Mouse (Mus musculus) activated CD4-positive, CD25-positive, alpha-beta regulatory T cell, adult 4 months (primary cell): ENCODE measurements around the gene Ms4a14. TPM values are rescaled to one million over a fixed set of nuclear protein-coding genes. Genes with fewer than 3 reads are reported as not detected.
"Not testable (repeated sequence)": the region's sequence is repeated elsewhere in the genome, so short reads cannot be mapped to it uniquely, and the experiment has no call there.

Source experiments
- ATAC-seq: one replicate; pipeline ENCODE4 v1.8.0; 2017
- polyA plus RNA-seq, 2 experiments: library from polyadenylated mRNA; unstranded; fragments of 100-300 nt; shearing (Covaris generic); gene quantifications; one replicate each; pipeline ENCODE4 v1.2.1; 2017

The Ms4a14 gene
- polyA plus RNA-seq, result not detected

DNA sequence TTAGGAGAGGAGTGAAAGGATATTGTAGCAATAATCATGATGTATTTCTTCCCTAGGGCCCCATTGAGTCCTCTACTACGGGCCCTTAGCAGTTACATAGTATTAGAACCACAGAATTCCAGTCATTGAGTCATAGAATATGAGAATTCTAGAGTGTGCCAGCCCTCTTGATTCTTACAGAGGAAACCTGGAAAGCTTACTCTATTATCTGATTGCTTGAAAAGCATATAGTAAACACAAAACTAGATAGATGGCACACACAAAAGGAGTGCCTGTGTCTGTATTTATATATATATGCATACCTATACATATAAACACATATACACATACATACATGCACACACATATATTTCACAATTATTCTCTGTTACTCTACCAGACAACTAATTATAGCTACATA lies at the start of gene Ms4a14:
Gene Ms4a14 (minus strand): TSS at position 101 of the 400 bp plus-strand sequence.
- ATAC-seq, result no peak

DNA sequence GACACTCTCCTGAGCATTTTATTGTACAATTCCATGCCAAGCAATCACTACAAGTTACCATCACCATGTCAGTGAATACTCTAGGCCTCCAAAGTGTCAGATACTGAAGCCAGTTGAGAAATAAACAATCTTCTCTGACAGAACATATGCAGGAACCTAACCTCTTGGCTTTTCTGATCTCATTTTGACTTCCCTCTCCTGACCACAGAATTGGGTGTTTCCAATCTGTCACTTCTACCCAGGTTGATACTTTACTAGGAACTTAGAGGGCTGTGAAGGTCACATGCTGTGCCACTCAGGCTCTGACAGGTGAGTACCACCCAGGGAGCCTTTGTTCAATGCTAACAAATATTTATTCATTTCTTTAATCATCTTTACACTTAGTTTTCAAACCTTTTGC lies 47.7 kb upstream of the Ms4a14 start:
- ATAC-seq, result peak; percentile 75

DNA sequence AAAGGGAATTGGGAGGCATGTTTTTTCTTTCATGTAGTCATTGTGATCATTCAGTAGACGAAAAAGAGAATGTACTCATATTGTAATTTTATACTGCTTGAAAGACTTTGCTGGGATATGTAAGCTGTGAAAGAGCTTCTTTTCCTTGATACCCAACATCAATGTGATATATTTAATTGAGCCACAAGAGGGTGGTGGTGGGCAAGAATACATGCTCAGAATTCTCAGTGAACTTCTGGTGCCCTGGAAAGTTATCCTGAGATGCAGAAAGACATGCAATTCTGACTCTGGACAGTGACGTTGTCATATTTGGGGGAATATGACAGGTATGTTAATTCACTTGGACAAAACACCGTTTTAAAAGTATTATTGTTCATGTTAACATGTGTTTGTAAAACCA lies 45.9 kb upstream of the Ms4a14 start:
- no peak for ATAC-seq

DNA sequence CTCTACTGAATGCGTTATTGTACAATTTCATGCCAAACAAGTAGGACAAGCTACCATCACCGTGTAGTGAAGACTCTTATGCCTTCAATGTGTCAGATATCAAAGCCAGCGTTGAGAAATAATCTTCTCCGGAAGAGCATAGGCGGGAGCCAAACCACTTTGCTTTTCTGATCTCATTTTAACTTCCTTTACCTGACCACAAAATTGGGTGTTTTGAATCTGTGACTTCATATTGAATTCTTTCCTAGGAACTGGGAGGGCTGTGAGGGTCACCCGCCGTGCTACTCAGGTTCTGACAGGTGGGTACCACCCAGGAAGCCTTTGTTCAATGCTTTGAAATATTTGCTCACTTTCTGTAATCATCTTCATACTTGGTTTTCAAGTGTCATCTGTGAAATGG lies 41.5 kb upstream of the Ms4a14 start:
- peak; percentile 82 for ATAC-seq

DNA sequence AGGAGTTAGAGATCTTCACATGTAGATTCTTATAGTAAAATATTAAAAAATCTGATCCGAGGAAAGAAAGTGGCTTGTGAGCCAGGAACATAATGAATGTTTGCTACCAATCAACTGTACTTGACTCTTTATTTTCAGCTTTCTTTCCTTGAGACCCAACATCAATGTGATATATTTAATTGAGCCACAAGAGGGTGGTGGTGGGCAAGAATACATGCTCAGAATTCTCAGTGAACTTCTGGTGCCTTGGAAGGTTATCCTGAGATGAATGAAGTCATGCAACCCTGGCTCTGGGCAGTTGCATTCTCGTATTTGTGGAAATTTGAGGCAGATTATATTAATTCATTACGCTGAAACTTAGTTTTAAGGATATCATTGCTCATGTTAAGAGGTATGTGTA lies 37.6 kb upstream of the Ms4a14 start:
- ATAC-seq, result no peak

DNA sequence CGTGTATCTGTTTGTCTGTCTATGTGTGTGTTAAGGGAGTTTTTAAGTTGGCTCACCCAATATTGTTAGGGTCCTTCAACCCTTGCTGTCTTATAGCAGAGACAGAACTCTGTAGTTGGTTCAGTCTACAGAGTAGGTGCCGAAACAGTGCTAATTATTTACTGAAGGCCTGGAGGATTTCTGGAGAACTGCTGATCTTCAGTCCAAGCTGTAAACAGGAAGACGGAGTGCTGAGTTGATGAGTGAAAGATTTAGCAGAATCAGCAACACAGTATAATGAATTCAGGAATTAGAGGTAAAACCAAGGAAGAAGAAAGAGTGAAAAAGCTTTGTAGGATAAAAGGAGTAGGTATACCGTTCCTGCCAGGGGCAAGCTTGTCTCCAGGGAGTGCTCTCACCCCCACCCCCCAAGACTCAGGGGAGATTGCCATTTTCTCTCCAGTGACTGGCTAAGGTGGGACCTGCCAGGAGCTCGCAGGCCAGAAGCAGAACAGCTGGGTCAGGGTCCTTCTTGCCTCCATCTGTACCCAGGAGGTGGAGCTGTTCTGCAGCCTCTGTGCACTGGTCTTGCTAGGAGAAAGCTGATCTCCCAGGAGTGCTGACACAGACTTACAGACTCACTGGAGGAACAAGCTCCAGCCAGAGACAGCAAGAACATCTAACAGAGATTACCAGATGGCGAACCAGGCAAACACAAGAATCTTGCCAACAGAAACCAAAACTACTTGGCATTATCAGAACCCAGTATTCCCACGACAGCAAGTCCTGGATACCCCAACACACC lies 35.6 kb upstream of the Ms4a14 start:
- no peak for ATAC-seq

DNA sequence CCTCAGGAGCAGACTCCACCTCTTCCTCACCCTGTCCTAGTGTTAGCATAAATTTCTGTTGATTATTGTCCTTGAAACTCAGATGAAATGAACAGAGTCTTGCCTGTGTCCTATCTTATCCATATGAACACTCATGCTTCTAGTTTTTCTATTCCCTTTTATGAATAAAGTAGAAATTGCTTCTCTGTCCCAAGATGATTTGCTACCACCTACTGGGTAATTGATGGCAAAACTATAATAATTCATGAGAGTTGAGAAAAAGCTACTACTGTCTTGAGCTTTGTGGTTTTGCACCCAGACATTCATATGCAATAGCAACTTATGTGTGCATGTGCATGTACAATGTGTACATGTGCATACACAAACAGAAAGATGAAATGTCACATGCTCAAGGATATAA lies 29.7 kb upstream of the Ms4a14 start:
- ATAC-seq, result no peak

DNA sequence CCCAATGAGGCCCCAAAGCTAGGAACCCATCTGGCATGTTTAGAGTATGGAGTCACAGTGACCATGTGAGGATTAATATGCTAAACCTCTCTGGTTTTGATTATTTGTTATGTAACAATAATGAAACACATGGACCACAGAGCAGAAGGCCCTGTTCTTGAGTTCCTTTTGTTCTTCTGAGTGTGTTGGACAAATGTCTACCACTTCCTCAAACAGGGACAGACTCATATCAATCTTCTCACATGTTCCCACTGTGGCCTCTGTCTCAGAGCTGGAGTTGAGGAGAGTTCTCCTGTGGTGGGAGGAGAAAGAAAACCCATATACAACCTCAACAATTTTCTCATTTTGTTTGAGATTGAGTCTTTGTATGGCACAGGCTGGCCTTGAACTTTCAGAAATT lies 28.9 kb upstream of the Ms4a14 start:
- no peak for ATAC-seq

DNA sequence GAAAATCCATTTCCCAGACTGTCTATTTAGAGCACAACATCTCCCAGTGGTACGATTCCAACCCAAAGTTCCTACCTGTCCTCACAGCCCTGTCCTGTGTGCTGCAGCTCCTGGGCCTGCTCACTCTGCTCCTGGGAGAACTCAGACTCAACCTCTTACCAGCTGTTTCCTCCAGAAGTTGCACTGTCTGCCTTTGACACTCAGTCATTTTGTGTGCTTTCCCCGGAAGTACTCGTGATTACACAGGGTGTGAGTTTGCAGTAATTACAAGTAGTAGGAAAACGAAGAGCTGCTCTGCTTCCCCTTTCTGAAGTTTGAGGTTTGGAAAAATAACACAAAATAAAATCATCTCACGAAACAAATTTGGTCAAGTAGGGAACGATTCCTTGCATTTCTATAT lies 21.7 kb upstream of the Ms4a14 start, which contains the start of gene Ms4a7:
Gene Ms4a7 (minus strand): TSS at position 215 of the 400 bp plus-strand sequence.
- no peak for ATAC-seq

DNA sequence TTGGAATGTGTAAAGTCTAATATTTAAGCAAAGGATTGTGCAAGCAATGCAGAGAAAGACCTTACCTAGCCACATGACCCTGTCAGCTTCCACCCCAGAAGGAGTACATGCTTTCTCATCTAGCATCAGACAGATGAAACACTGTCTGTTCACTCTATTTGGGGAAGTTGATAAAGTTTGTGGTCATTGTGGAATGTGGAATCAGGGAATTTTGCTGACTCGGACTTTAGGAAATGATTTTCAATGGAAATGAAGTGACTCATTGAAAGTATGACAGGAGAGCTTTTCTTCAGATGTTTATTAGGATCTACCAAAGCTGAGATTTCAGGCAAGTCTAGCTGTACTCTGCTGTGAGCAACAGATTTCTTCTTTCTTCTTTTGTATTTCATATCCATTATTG lies 6.9 kb upstream of the Ms4a14 start:
- ATAC-seq, result no peak

DNA sequence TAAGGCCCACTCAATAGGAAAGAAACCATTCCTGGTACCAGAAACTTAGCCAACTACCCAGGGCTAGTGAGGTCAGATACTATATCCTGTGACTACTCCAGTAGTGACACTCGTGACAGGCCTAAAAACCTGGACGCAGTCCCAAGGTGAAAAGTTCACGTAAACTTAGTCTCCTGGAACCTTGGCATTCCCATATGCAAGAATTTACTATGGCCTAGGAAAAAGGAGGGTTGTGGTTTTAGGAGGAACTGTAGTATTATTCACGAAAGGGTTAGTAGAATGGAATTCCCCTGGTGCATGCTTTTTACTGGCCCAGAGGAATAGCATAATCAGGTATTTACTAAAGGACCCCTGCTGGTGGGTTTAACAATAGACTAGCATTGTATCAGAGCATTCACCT lies 2.5 kb upstream of the Ms4a14 start:
- no peak for ATAC-seq

DNA sequence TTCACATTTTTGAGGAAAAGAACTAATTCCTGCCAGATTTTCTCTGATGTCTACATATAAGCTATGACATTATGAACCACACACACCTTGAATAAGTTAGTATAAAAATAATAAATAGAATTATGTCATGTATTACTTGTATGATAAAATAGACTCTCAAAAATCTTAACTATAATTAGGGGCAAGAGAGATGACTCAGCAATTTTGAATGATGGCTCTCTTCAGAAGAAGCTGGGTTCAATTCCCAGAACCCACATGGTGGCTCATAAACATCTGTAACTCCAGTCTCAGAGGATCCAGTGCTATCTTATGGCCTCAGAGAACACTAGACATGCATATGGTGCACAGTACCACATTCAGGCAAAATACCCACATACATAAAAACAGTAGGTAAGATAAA lies 5.4 kb downstream of the Ms4a14 start:
- ATAC-seq, result no peak

DNA sequence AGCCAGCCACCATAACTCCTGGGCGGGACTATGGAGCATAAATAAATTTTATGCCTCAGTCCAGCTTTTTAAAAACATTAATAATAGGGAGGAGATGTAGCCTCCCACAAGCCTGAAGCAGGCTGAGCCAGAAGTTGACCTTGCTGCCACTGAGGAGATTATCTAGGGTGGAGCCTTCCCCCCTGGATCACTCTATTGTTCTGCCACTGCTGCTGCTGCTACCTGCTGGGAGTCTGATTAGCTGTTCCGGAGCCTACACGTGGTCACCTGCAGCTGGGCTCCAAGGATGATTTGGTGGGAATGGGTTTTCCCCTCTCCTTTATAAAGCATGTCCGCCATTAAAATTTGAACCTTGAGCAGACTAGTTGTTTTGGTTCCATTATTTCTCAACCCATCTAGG lies 14.7 kb downstream of the Ms4a14 start:
- ATAC-seq, result not testable (repeated sequence)

DNA sequence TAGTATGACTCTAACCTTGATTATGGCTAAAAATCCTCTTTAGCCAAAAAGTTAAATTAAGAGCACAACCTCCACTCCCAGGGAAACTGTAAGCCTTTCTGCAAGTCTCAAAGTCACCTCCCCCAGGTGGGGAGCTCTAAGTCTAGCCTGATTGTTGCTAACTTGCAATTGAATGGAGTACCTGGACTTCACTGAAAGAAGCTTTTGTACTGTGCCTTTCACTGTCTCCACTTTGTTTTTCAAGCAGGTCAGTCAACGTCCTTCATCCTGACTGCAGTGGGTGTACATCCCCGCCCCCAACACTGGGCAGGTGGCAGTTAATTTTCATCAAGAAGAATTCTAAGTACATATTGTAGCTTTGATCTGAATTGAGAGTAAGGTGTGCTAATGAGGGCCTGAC lies 15.3 kb downstream of the Ms4a14 start:
- no peak for ATAC-seq

DNA sequence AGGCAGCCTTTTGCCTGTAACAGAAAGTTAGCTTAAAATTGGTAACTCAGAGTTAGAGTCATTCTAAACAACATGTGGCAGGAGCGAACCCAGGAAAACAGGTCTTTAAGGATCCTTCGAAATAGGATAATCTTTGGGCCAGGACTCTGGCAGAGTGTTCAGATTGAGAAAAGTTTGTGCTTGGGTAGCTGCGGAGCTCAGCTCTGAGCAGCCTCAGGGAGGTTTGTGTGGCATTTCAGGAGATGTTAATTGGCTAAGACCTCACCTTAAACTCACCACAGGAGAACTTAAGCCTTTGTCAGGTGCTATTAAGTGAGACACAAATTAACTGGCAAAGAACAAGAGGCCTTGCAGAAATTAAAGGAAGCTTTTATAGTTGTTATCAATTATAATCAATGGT lies 20.6 kb downstream of the Ms4a14 start:
- ATAC-seq, result not testable (repeated sequence)

DNA sequence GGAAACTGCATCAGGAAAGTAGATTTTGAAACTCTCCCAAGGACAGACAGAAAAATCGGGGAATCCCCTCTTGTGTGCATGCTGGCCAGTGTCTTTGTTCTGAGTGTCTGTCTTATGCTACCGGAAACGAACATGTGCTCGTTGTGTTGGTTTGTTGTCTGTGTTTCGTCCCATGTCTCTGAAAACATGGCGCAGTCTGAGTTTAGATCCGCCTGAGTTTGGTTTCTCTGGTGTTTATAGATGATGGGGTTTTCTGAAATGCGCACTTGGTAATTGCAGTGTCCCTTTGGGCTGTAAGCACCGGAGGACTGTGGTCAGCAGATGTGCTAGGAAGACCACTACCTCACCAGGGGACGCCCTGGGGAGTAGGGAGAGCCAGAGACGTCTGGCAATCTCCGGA lies 21.3 kb downstream of the Ms4a14 start:
- ATAC-seq, result peak; percentile 32

DNA sequence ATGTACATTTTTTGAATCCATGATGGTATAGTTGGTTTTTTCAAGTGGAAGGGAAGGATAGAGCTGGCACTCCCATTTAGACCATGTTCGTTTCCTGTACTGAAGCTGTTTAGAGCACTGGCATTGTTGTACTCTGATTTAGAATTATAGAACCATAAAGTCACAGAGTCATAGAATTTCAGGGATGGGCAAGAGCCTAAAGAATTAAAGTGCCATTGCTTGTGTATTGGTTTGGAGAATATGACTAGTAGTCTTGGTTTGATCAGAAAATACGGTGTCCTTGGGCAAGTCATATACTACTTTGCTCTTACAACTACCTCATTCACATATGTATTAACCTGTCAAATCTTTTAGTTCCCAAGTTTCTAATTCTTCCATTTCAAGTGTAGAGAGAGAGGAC lies 30.5 kb downstream of the Ms4a14 start, which contains the start of gene Ms4a5:
Gene Ms4a5 (minus strand): TSS at position 101 of the 400 bp plus-strand sequence.
- ATAC-seq, result no peak

DNA sequence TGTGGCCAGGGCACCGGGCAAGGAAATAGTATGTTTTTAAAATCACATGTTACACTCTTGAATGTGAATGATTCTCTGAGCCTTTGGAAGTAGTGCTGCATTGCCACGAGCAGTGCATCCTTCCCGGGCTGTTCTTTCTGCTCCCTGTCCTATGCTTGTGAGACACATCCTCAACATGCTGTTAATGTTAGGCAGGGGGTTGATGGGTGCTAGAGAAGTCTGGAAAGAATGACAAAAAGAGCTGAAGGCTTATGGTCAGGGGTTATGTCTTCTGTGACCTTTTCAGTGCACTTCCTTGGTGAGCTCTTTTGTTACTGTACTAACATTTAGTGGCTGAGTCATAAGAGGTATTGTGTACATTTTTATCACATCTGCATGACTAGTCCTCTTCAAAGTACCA lies 34.0 kb downstream of the Ms4a14 start:
- no peak for ATAC-seq

DNA sequence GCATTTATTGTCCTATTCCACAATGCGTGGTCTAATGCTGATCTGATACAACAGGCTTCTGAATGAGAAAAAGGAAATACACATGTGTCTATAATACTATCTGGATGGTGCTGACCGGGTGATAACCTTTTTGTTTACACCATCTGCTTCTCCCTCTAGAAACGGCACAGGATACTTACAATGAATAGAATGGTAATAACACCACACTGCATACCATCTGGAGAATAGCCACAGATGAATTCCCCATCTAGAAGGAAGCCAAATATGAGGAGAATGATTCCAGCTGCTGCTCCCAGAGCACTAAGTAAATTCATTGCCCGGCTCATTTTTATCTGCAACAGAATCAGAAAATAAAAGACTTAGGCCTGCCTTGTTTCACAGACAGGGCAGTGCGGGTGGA lies 37.8 kb downstream of the Ms4a14 start:
- no peak for ATAC-seq

DNA sequence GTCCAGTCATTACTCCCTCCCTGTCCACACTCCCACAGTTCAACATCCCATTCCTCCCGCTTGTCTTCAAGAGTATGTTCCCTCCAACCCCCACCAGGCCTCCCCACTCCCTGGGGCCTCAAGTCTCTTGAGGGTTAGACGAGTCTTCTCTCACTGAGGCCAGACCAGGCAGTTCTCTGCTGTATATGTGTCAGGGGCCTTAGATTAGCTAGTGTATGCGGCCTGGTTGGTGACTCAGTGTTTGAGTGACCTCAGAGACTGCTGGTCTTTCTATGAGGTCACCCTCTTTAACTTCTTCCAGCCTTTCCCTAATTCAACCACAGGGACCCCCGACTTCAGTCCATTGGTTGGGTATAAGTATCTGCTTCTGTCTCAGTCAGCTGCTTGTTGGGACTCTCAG lies 47.3 kb downstream of the Ms4a14 start:
- no peak for ATAC-seq

DNA sequence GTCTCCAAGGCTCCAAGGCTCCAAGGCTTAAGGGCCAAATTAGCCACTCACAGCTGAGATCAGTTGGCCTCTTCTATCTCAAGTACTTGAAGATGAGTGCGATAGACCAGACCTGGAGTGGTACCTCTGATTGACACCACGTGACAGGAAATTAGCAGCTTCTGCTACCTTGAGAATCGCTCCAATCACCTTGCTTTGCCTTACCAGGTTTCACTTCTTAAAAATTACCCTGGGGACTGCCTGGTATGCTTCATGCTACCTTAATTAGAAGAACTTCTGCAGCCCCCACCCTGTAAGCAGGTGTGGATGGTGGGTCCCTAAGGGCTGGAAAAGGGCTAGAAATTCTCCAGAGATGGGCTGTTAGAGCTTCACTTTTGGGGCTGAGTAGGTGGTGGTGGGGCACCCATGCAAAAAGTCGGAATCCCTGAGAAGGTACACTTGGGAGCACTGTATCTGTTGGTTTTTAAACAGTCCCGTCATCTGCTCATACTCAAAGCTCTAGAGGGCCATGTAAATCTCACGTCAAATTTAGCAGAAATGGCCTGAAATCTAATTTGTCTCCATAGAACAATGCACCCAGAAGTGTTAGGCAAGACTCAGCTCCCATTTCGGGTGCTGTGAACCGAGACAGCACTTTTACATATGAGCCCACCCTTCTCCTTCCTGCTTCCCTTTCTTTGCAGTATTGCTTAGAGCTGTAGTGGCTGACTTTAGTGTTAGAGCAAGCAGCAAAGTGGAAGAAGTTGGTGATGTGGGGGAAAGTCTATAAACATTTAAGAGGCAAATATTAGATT lies 48.0 kb downstream of the Ms4a14 start, which contains the start of gene Ms4a1:
Gene Ms4a1 (minus strand): TSS at position 190 of the 794 bp plus-strand sequence.
- ATAC-seq, result no peak

DNA sequence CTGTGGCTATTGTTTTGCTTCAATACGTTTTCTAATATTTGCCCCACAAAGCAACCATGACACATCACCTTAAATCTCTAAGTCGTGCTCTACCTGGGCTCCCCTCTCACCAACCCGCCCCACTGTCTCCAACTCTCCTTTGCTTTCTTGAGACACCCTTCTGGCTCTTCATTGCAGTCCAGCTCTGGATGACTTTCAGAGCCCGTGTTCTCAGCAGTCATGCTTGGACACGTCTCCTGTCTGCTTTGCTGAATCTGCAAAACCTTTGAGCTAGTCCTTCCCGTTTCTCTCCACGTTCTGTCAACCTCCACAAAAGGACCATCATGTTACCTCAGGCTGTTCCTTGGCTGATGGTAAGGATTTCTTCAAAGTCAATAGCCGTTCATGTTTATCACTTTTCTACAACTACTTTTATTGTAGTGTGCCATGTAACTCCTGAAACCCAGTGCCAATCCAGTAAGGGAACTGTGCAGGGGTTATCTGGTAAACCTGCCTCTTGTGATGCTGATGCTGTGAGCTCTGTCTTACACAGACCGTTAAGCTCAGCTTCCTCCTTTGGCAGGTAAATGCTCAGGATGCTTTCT lies 49.6 kb downstream of the Ms4a14 start:
- no peak for ATAC-seq

DNA sequence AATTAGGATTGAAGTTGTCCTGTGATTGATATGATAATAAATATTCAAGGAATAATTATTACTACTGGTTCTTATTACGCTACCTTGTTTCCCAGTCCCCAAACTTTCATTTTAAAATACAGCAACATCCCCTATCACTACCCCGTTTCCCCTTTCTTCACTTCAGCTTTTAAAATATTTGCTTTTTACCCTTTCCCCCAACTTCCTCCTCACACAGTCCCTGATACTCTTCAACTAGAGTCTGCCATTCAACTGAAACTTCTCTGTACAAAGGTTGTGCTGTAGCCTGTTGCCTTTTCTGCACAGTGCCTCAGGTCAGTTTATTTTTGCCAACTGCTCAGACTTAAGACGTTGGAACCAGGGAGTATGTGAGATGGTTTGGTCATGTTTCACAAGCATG lies 50.7 kb downstream of the Ms4a14 start:
- ATAC-seq, result no peak
